Mouse (Mus musculus): ENCODE data around the gene Meis1.

DNA sequence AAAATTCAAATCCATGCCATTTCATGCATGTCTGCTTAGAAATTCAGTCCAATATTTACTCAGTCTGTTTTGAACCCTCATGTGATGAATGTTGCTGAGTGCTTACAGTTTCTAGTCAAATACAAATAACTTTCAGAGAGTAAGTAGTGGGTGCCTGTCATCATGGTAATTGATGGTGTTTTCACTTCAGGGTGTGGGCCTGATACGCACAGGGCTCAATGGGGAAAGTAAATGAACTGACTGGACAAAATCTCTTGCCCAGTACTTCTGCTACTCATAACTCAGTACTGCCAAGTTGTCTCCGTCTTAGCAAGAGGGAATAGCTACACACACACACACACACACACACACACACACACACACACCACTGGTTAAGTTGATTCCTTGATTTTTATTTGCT lies 92.0 kb downstream of the Meis1 start:
- TF ChIP-seq NRF1 (IDR thresholded peaks at IDR 0.05; ENCODE audit: insufficient read depth, low read depth, low read length, poor library complexity, severe bottlenecking) (no peak), NELFE (IDR thresholded peaks at IDR 0.05; ENCODE audit: low read depth, low read length) (no peak), POLR2A (IDR thresholded peaks at IDR 0.05; ENCODE audit: control insufficient read depth in 1 of 2, insufficient read depth in 1 of 2, low read depth in 1 of 2, low read length in 2 of 2, poor library complexity in 1 of 2) (no peak), POLR2AphosphoS2 (IDR thresholded peaks at IDR 0.05; ENCODE audit: low read length) (no peak), EP300 (IDR thresholded peaks at IDR 0.05; ENCODE audit: low read depth in 1 of 2, low read length in 2 of 2) (no peak), USF2 (IDR thresholded peaks at IDR 0.05; ENCODE audit: borderline replicate concordance in 1 of 2, insufficient read depth in 1 of 2, low read depth in 1 of 2, low read length in 2 of 2) (no peak), POLR2AphosphoS5 (IDR thresholded peaks at IDR 0.05; ENCODE audit: borderline replicate concordance, low read depth, low read length) (no peak), CTCF (IDR thresholded peaks at IDR 0.05 in 2 of 3, conservative IDR thresholded peaks at IDR 0.05 in 1 of 3; ENCODE audit: control insufficient read depth in 1 of 3, insufficient read depth in 1 of 3, low read depth in 2 of 3, low read length in 3 of 3, poor library complexity in 1 of 3, severe bottlenecking in 1 of 3) (no peak)
